Mouse (Mus musculus) heart, postnatal 0 days (tissue): Measurements from ENCODE around the gene Rabep2. TPM values are rescaled to one million over a fixed set of nuclear protein-coding genes. Genes with fewer than 3 reads are reported as not detected.
"Not testable (repeated sequence)": the region's sequence is repeated elsewhere in the genome, so short reads cannot be mapped to it uniquely, and the experiment has no call there.

ENCODE experiments used
- ATAC-seq: fragments of 200-750 bp; cut with Nextera tagmentation; 2 replicates; pipeline ENCODE4 v1.8.0; 2017; ENCODE audit warnings: low read depth, moderate number of reproducible peaks, moderate library complexity; ENCODE audit not compliant: insufficient read depth
- DNase-seq: peaks from one replicate; pipeline ENCODE4 v3.0.0-alpha.2; 2016; ENCODE audit warnings: low spot score
- H3K27ac ChIP-seq: fragments of 300-500 bp; sonication (generic); 2 replicates; pipeline ENCODE4 v1.5.1; 2014; ENCODE audit warnings: low read depth, mild to moderate bottlenecking
- H3K27me3 ChIP-seq: fragments of 300-500 bp; sonication (generic); 2 replicates; pipeline ENCODE4 v1.6.1; 2014; ENCODE audit warnings: low read length, mixed read lengths; ENCODE audit not compliant: control insufficient read depth, insufficient read depth
- H3K36me3 ChIP-seq: fragments of 300-500 bp; sonication (generic); replicated peaks from 2 replicates; pipeline ENCODE4 v1.6.1; 2014; ENCODE audit warnings: low read length, mixed read lengths; ENCODE audit not compliant: control insufficient read depth, insufficient read depth
- H3K4me1 ChIP-seq: fragments of 300-500 bp; sonication (generic); 2 replicates; pipeline ENCODE4 v1.6.1; 2014; ENCODE audit warnings: antibody characterized with exemption; ENCODE audit not compliant: control insufficient read depth, insufficient read depth
- H3K4me2 ChIP-seq: fragments of 300-500 bp; sonication (generic); 2 replicates; pipeline ENCODE4 v1.6.1; 2014; ENCODE audit warnings: low read depth, mild to moderate bottlenecking, low read length, moderate library complexity
- H3K4me3 ChIP-seq: fragments of 300-500 bp; sonication (generic); 2 replicates; pipeline ENCODE4 v1.5.1; 2014; ENCODE audit warnings: low read depth, low read length
- H3K9ac ChIP-seq: fragments of 300-500 bp; sonication (generic); replicated peaks from 2 replicates; pipeline ENCODE4 v1.6.1; 2014; ENCODE audit warnings: low read depth, low read length, mixed read lengths
- H3K9me3 ChIP-seq: fragments of 300-500 bp; sonication (generic); replicated peaks from 2 replicates; pipeline ENCODE4 v1.6.1; 2016; ENCODE audit warnings: low read length; ENCODE audit not compliant: control insufficient read depth
- CTCF ChIP-seq: IDR thresholded peaks from 2 replicates; pipeline ENCODE4 v1.5.1; 2016; ENCODE audit warnings: antibody characterized with exemption, control low read depth, low read depth
- EP300 ChIP-seq: IDR thresholded peaks from 2 replicates; pipeline ENCODE4 v1.6.1; 2016; ENCODE audit warnings: antibody characterized with exemption, low read depth
- whole genome bisulfite sequencing: fragments of 180-500 bp; shearing (Covaris S2); extraction: QIAGEN DNeasy Blood & Tissue Kit; methylation state at CpG from one replicate; pipeline ENCODE4 v1.1.7; 2014; 5-methylcytosine and 5-hydroxymethylcytosine counted together
- polyA plus RNA-seq: library from polyadenylated mRNA; unstranded; fragments of >200 nt; fragmentation: Nextera tagmentation; extraction: Ambion mirVana; gene quantifications from 2 replicates; pipeline ENCODE4 v1.2.1, GENCODE M21; 2015
- total RNA-seq: library from RNA; depleted of rRNA; stranded (reverse); fragments of >200 nt; gene quantifications from 2 replicates; pipeline ENCODE4 v1.2.3, GENCODE M21; 2014; ENCODE audit warnings: low replicate concordance; rRNA removed

Rabep2 gene
- 20.2 and 24.8 TPM in 2 replicates for total RNA-seq
- polyA plus RNA-seq = 15.0 and 16.4 TPM in 2 replicates

DNA sequence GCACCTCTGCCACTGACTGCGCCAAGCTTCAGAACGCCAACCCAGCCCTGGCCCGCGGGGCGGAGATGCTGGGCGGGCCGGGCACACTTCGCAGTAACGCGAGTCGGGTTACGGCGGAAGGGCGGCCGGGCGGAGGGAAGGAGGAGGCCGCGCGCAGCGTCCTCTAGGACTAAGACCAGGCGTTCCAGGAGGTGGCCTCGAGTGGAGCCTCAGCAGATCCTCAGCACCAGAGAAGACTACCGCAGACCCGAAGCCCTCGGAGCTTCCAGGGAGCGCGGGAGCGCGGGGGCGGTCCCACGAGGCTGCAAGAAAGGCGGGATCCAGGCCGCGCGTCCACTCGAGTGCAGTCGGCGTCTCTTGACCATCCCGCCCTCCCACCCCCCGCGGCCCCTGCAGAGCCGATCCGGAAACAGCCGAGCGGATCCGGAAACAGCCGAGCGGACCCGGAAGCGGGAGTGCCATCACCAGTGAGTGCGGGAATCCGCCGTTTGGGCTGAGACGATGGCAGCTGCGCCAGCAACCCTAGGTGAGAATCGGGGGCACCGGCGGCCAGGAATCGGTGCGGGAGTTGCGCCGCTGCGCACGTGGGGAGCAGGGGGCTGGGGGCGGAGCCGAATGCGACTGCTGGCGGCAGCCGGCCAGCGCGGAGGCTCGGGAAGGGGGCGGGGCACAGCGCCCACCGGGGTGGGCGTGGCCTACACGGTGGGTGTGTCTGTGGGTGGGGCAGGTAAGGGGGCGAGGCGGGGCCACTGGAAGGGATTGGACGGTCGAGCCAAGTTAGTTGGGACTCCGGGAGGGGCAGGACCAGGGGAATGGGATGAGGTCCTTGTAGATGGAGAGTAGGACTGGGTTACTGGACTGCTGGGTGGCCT, at the start of gene Rabep2:
Gene Rabep2 (plus strand): TSS at position 129 of the 872 bp plus-strand sequence.
- H3K4me3 ChIP-seq = peak within 1 kb of the TSS; percentile 76
- H3K27ac ChIP-seq = peak within 1 kb of the TSS; percentile 90
- DNase-seq = peak; percentile 78
- 0 out of 2 replicates have a peak, but pooled peaks cover 5% of the 10 kb centered on the region for H3K9me3 ChIP-seq
- H3K27me3 ChIP-seq = no peaks in the 10 kb centered on the region
- WGBS = under 1% methylated on average over 76 of the region's 82 CpGs
- H3K36me3 ChIP-seq = 0 out of 2 replicates have a peak, but pooled peaks cover 15% of the 10 kb centered on the region
- ATAC-seq = peak; percentile 92
- no peak for TF ChIP-seq CTCF
- TF ChIP-seq EP300 = 0 out of 2 replicates have a peak, but pooled peaks have one; percentile 50
- peak within 1 kb of the TSS; percentile 74 for H3K4me2 ChIP-seq
- H3K4me1 ChIP-seq = peaks cover 11% of the 10 kb centered on the region
- H3K9ac ChIP-seq = peak within 1 kb of the TSS; percentile 61

DNA sequence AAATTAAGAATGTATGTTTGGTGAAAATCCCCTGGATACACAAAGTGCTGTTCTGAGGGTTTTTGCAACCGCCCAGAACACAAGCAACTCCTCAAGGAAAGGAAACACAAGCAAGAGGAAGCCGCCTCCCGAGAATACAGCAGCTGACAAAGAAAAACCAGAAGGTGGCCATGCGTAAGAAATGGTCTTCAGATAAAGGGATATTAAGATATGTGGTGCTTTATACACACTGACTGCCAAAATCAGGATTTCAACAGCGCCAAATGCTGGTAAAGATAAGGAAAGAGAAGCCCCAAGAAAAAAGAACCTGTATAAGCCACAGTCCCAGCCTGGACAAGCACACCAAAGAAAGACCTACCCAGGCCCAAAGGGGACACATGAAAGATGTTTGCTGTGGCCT, 45.0 kb upstream of the Rabep2 start:
- Histone ChIP-seq H3K27ac (no peak overlapping the region), H3K4me2 (no peak overlapping the region), H3K9me3 (no peaks in the 10 kb centered on the region), H3K9ac (no peak overlapping the region), H3K4me1 (no peaks in the 10 kb centered on the region), H3K36me3 (peaks cover 35% of the 10 kb centered on the region), H3K27me3 (no peaks in the 10 kb centered on the region), H3K4me3 (no peak overlapping the region)
- TF ChIP-seq CTCF (no peak), EP300 (no peak)
- ATAC-seq (no peak), DNase-seq (no peak)
- WGBS = 73% methylated on average over 5 of the region's 5 CpGs

DNA sequence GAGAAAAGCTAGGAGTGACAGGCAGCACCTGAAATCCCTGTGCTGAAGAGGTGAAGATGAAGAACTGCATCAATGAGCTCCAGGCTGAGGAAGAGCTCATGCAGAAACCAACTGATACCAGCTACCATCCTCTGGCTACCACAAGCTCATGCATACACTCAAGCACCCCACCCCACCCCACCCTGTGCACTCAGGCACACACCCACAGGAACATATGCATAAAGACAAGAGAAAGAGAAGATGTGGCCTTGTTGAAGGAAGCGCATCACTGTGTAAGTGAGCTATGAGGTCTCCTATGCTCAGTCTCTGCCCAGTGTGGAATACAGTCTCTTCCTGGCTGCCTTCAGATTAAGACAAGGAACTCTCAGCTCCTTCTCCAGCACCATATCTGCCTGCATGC, 40.4 kb upstream of the Rabep2 start:
- TF ChIP-seq CTCF (no peak), EP300 (no peak)
- Histone ChIP-seq H3K36me3 (peaks cover 59% of the 10 kb centered on the region), H3K27me3 (no peaks in the 10 kb centered on the region), H3K4me2 (no peak overlapping the region), H3K9me3 (no peaks in the 10 kb centered on the region), H3K4me1 (no peaks in the 10 kb centered on the region), H3K9ac (no peak overlapping the region), H3K4me3 (no peak overlapping the region), H3K27ac (no peak overlapping the region)
- ATAC-seq = no peak
- DNase-seq = no peak
- 94% methylated on average over 1 of the region's 1 CpGs for WGBS

DNA sequence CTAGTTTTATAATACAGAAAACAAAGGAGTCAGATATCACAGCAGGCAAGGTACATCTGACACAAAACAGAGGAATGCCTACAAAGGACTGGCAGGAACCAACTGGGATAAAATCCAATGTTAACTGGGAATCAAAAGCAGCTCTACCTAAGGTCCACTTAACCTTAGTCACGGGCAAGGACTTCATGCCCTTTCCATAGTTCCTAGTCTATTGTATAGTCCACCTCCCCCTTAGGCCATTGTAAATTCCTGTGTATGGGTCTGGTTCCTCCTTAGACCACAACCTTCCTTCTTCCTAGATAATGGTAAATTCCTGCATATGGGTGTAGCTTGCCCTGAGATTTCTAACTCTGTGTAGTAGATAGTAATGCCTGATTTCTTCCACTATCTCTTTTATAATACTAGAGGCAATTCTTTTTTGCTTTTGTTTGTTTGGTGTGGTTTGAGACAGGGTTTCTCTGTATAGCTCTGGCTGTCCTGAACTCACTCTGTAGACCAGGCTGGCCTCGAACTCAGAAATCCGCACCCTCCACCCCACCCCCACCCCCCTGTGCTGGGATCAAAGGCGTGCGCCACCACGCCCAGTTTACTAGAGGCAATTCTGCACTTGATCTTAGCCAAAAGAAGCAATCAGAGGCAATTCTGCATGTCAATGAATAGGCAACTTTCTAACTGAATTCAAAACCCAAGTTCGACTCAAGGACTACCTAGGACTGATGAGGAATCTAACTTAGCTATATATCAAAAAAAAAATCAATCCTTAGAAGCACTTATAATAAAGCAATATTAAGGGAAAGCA, 36.3 kb upstream of the Rabep2 start:
- not testable (repeated sequence) for H3K4me1 ChIP-seq, ATAC-seq, H3K27ac ChIP-seq, H3K9ac ChIP-seq, H3K4me2 ChIP-seq, H3K27me3 ChIP-seq, H3K4me3 ChIP-seq, DNase-seq, H3K9me3 ChIP-seq
- peaks cover 34% of the 10 kb centered on the region for H3K36me3 ChIP-seq
- WGBS = 89% methylated on average over 7 of the region's 7 CpGs

DNA sequence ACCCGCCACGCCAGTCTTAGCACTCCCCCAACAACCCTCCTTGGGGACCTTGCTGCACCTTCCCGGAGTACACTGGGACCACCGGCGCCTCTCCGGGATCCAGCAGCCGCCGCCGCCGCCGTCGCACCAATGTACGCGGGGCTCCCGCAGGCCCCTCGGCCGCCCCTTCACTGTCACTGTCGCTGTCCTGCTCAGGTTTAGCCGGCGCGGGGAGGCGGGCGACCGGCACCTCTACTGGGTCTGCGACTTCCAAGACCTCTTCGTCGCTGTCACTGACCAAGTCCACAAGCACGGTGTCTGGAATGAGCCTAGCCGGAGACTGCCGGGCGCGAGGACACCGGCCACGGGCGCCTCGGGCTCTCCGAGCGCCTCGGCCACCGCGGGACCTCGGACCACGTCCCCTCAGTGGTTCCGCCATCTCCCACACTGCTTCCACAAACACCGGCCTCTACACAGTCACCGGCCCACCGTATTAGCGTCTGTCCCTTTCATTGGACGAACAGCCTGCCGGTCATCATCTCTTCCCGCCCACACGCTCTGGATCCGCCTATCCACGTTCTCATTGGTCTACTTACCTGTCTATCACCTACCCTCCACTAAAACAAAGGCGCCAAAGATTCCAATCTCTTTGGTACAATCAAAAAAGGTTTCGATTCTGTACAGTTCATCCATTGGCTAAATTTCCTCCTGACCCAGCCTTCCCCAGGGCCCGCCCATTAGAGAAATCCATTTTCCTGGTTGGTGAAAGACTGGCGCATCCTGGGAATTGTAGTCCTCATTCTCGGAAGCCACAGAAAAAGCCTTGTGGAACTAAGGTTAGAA, 32.0 kb upstream of the Rabep2 start, which contains the start of gene Nfatc2ip:
Gene Nfatc2ip (minus strand): TSS at position 440 of the 822 bp plus-strand sequence.
- H3K36me3 ChIP-seq = 0 out of 2 replicates have a peak, but pooled peaks cover 4% of the 10 kb centered on the region
- under 1% methylated on average over 59 of the region's 59 CpGs for WGBS
- peak; percentile 100 for ATAC-seq

More for the DNA sequence above, 32.0 kb upstream of the Rabep2 start, which contains the start of gene Nfatc2ip:
- no peaks in the 10 kb centered on the region for H3K27me3 ChIP-seq
- 0 out of 2 replicates have a peak, but pooled peaks cover 3% of the 10 kb centered on the region for H3K4me1 ChIP-seq
- peak; percentile 100 for DNase-seq
- no peaks in the 10 kb centered on the region for H3K9me3 ChIP-seq
- peak within 1 kb of the TSS; percentile 68 for H3K9ac ChIP-seq
- H3K4me2 ChIP-seq = peak within 1 kb of the TSS; percentile 83
- peak within 1 kb of the TSS; percentile 71 for H3K4me3 ChIP-seq
- TF ChIP-seq EP300 = no peak
- TF ChIP-seq CTCF = no peak
- peak within 1 kb of the TSS; percentile 46 for H3K27ac ChIP-seq
